Mouse (Mus musculus) embryonic facial prominence, embryonic 14.5 days (tissue): Measurements from ENCODE around the gene Slc16a9. TPM values are rescaled to one million over a fixed set of nuclear protein-coding genes. Genes with fewer than 3 reads are reported as not detected.
A peak's percentile ranks its signal among the peaks of the same experiment; 100 is the strongest.

Source experiments
- ATAC-seq: fragments of 200-750 bp; cut with Nextera tagmentation; 2 replicates; pipeline ENCODE4 v1.8.0; 2017; ENCODE audit warnings: low read depth, moderate number of reproducible peaks, moderate TSS enrichment
- DNase-seq: peaks from one replicate; pipeline ENCODE4 v3.0.0-alpha.2; 2015; ENCODE audit warnings: low spot score
- H3K27ac ChIP-seq: fragments of 300-500 bp; sonication (generic); replicated peaks from 2 replicates; pipeline ENCODE4 v1.5.1; 2014; ENCODE audit warnings: low read depth, mild to moderate bottlenecking, low read length, moderate library complexity
- H3K27me3 ChIP-seq: fragments of 300-500 bp; sonication (generic); replicated peaks from 2 replicates; pipeline ENCODE4 v1.6.1; 2014; ENCODE audit warnings: low read length; ENCODE audit not compliant: control insufficient read depth, insufficient read depth
- H3K36me3 ChIP-seq: fragments of 300-500 bp; sonication (generic); 2 replicates; pipeline ENCODE4 v1.6.1; 2014; ENCODE audit warnings: low read length, mixed read lengths; ENCODE audit not compliant: control insufficient read depth, insufficient read depth
- H3K4me1 ChIP-seq: fragments of 300-500 bp; sonication (generic); 2 replicates; pipeline ENCODE4 v1.6.1; 2014; ENCODE audit warnings: antibody characterized with exemption, low read length; ENCODE audit not compliant: control insufficient read depth, insufficient read depth
- H3K4me2 ChIP-seq: fragments of 300-500 bp; sonication (generic); 2 replicates; pipeline ENCODE4 v1.6.1; 2014; ENCODE audit warnings: low read depth, mild to moderate bottlenecking, low read length, moderate library complexity, mixed read lengths
- H3K4me3 ChIP-seq: fragments of 300-500 bp; sonication (generic); 2 replicates; pipeline ENCODE4 v1.5.1; 2014; ENCODE audit warnings: low read depth, mild to moderate bottlenecking, low read length
- H3K9ac ChIP-seq: fragments of 300-500 bp; sonication (generic); 2 replicates; pipeline ENCODE4 v1.6.1; 2014; ENCODE audit warnings: low read depth, mild to moderate bottlenecking, low read length, moderate library complexity, mixed read lengths
- H3K9me3 ChIP-seq: fragments of 300-500 bp; sonication (generic); 2 replicates; pipeline ENCODE4 v1.6.1; 2016; ENCODE audit warnings: low read length; ENCODE audit not compliant: control insufficient read depth
- WGBS: fragments of 180-500 bp; shearing (Covaris S2); extraction: QIAGEN DNeasy Blood & Tissue Kit; methylation state at CpG from one replicate; pipeline ENCODE4 v1.1.7; 2014; 5-methylcytosine and 5-hydroxymethylcytosine counted together
- polyA plus RNA-seq: library from polyadenylated mRNA; unstranded; fragments of >200 nt; fragmentation: Nextera tagmentation; extraction: Ambion mirVana; gene quantifications from 2 replicates; pipeline ENCODE4 v1.2.1, GENCODE M21; 2014

Slc16a9 gene
- polyA plus RNA-seq, 1 experiment from 2014 or later, result 6.2 TPM

GRCm38 (mm10) chr10:70269447-70269787, 24.5 kb downstream of the Slc16a9 start:
- no peaks in the 10 kb centered on the region for H3K9me3 ChIP-seq
- no peaks in the 10 kb centered on the region for H3K4me1 ChIP-seq
- H3K9ac ChIP-seq, result no peak overlapping the region
- no peaks in the 10 kb centered on the region for H3K36me3 ChIP-seq
- DNase-seq (no peak), ATAC-seq (no peak)
- no peak overlapping the region for H3K27ac ChIP-seq
- H3K4me3 ChIP-seq, result no peak overlapping the region
- H3K4me2 ChIP-seq, result no peak overlapping the region
- 90% methylated on average over 2 of the region's 2 CpGs for WGBS
- no peaks in the 10 kb centered on the region for H3K27me3 ChIP-seq

GRCm38 (mm10) chr10:70276678-70277077, 31.8 kb downstream of the Slc16a9 start:
- Histone ChIP-seq H3K4me1 (no peaks in the 10 kb centered on the region), H3K4me3 (no peak overlapping the region), H3K27ac (no peak overlapping the region), H3K9ac (no peak overlapping the region), H3K4me2 (no peak overlapping the region), H3K27me3 (no peaks in the 10 kb centered on the region), H3K9me3 (no peaks in the 10 kb centered on the region), H3K36me3 (no peaks in the 10 kb centered on the region)
- DNase-seq (no peak), ATAC-seq (no peak)
- 56% methylated on average over 1 of the region's 1 CpGs for WGBS

- WGBS, result 77% methylated on average over 8 of the region's 8 CpGs
- H3K27me3 ChIP-seq, result no peaks in the 10 kb centered on the region
- ATAC-seq, result no peak
- no peaks in the 10 kb centered on the region for H3K9me3 ChIP-seq
- H3K27ac ChIP-seq, result no peak overlapping the region
- no peak overlapping the region for H3K9ac ChIP-seq
- no peaks in the 10 kb centered on the region for H3K4me1 ChIP-seq
- DNase-seq, result no peak
- no peak overlapping the region for H3K4me3 ChIP-seq
- H3K36me3 ChIP-seq, result no peaks in the 10 kb centered on the region
- H3K4me2 ChIP-seq, result no peak overlapping the region
These were observed 34.4 kb downstream of the Slc16a9 start for GRCm38 (mm10) chr10:70279349-70279748.

GRCm38 (mm10) chr10:70287825-70288235, 42.9 kb downstream of the Slc16a9 start:
- peak; percentile 57 for DNase-seq

GRCm38 (mm10) chr10:70288406-70289327, 43.8 kb downstream of the Slc16a9 start:
- no peak for ATAC-seq

More at GRCm38 (mm10) chr10:70287825-70288235, 42.9 kb downstream of the Slc16a9 start:
- H3K9ac ChIP-seq, result no peak overlapping the region
- H3K27ac ChIP-seq, result no peak overlapping the region
- no peak overlapping the region for H3K4me3 ChIP-seq
- H3K36me3 ChIP-seq, result no peaks in the 10 kb centered on the region
- peak; percentile 53 for ATAC-seq
- H3K9me3 ChIP-seq, result no peaks in the 10 kb centered on the region
- peaks cover 9% of the 10 kb centered on the region; the same call in 1 of the 2 replicates for H3K4me1 ChIP-seq
- H3K27me3 ChIP-seq, result no peaks in the 10 kb centered on the region
- WGBS, result 29% methylated on average over 9 of the region's 9 CpGs
- H3K4me2 ChIP-seq, result no peak overlapping the region

GRCm38 (mm10) chr10:70292014-70292413, 47.1 kb downstream of the Slc16a9 start:
- no peak overlapping the region for H3K9ac ChIP-seq
- no peak overlapping the region for H3K27ac ChIP-seq
- no peak for DNase-seq
- peaks cover 9% of the 10 kb centered on the region; the same call in 1 of the 2 replicates for H3K4me1 ChIP-seq
- no peak overlapping the region for H3K4me3 ChIP-seq
- no peaks in the 10 kb centered on the region for H3K36me3 ChIP-seq
- no peaks in the 10 kb centered on the region for H3K27me3 ChIP-seq
- no peak for ATAC-seq
- WGBS, result 17% methylated on average over 7 of the region's 7 CpGs
- no peak overlapping the region for H3K4me2 ChIP-seq
- no peaks in the 10 kb centered on the region for H3K9me3 ChIP-seq

More at GRCm38 (mm10) chr10:70288406-70289327, 43.8 kb downstream of the Slc16a9 start:
- no peak for DNase-seq
- H3K4me1 ChIP-seq, result peaks cover 9% of the 10 kb centered on the region; the same call in 1 of the 2 replicates
- no peak overlapping the region for H3K4me2 ChIP-seq
- WGBS, result 61% methylated on average over 14 of the region's 14 CpGs
- no peaks in the 10 kb centered on the region for H3K27me3 ChIP-seq
- no peak overlapping the region for H3K9ac ChIP-seq
- no peak overlapping the region for H3K27ac ChIP-seq
- no peaks in the 10 kb centered on the region for H3K9me3 ChIP-seq
- H3K36me3 ChIP-seq, result no peaks in the 10 kb centered on the region
- H3K4me3 ChIP-seq, result no peak overlapping the region

- no peak for ATAC-seq
- DNase-seq, result no peak
- no peaks in the 10 kb centered on the region for H3K27me3 ChIP-seq
- WGBS, result 36% methylated on average over 8 of the region's 8 CpGs
- no peaks in the 10 kb centered on the region for H3K36me3 ChIP-seq
- H3K9ac ChIP-seq, result no peak overlapping the region
- 0 out of 2 replicates have a peak, but pooled peaks cover 6% of the 10 kb centered on the region for H3K4me1 ChIP-seq
- no peak overlapping the region for H3K4me2 ChIP-seq
- H3K4me3 ChIP-seq, result no peak overlapping the region
- no peaks in the 10 kb centered on the region for H3K9me3 ChIP-seq
- H3K27ac ChIP-seq, result no peak overlapping the region
These were observed 49.2 kb downstream of the Slc16a9 start for GRCm38 (mm10) chr10:70294094-70294493.

GRCm38 (mm10) chr10:70296531-70297366, 51.8 kb downstream of the Slc16a9 start:
- H3K27me3 ChIP-seq, result no peaks in the 10 kb centered on the region
- no peak overlapping the region for H3K9ac ChIP-seq
- ATAC-seq, result peak; percentile 88
- H3K4me1 ChIP-seq, result 0 out of 2 replicates have a peak, but pooled peaks cover 6% of the 10 kb centered on the region
- peak; percentile 91 for DNase-seq
- H3K4me2 ChIP-seq, result peak overlapping the region; percentile 34
- H3K9me3 ChIP-seq, result no peaks in the 10 kb centered on the region
- no peaks in the 10 kb centered on the region for H3K36me3 ChIP-seq
- H3K4me3 ChIP-seq, result no peak overlapping the region
- WGBS, result 3% methylated on average over 19 of the region's 20 CpGs
- no peak overlapping the region for H3K27ac ChIP-seq
